Comparison of ENCODE assay signal across 17 mouse cellular contexts in genomic region chr3:102164911-102165310, GRCm38 (mm10). TPM values are rescaled to one million over a fixed set of nuclear protein-coding genes. Genes with fewer than 3 reads are reported as not detected.
A peak's percentile ranks its signal among the peaks of the same experiment; 100 is the strongest.
DNase-seq lines count a peak whose midpoint lies in the region; ATAC-seq lines count a peak whose summit lies in the region.
"Had no signal": no experiment of that assay in that cellular context is flagged by ENCODE, and none has a peak within 500 bp of the region (broad histone marks: within the 10 kb centered on the region; RNA-seq: fewer than 3 reads in every experiment).

No protein-coding gene starts in this region.

- H3K9ac ChIP-seq in forebrain, embryonic 14.5 days (ENCODE audit: low read length) = no peak overlapping the region
- H3K9ac ChIP-seq in liver, embryonic 13.5 days = peak overlapping the region; percentile 94
- H3K9ac ChIP-seq: limb, embryonic 13.5 days; neural tube, embryonic 12.5 days had no signal

- DNase-seq in forebrain, embryonic 10.5 days (ENCODE audit: extremely low spot score, low spot score) = no peak
- no peak for DNase-seq in forebrain, embryonic 14.5 days (ENCODE audit: low spot score)
- peak; percentile 87 for DNase-seq in ES-CJ7 (ENCODE audit: low read depth, low spot score)
- peak; percentile 57 for DNase-seq in c-Kit-positive CD71-positive TER-119-positive erythroid progenitor cells, embryonic 14.5 days (ENCODE audit: low spot score)
- DNase-seq in liver, embryonic 13.5 days = peak; percentile 35
- no peak for DNase-seq in lung, postnatal 4 days
- DNase-seq in left cerebral cortex, adult 11 months (ENCODE audit: low spot score) = no peak
- DNase-seq in frontal cortex, postnatal 25 days (ENCODE audit: low spot score in 2 of 2) = no peak
- DNase-seq: cerebellum, adult 11 months; cerebellum, postnatal 36 days; heart, postnatal 10 days; kidney, adult 8-10 months; right cerebral cortex, postnatal 25 days had no signal

- H3K4me3 ChIP-seq in forebrain, embryonic 10.5 days = 0 out of 2 replicates have a peak overlapping the region, but pooled peaks have one; percentile 3
- no peak overlapping the region for H3K4me3 ChIP-seq in forebrain, embryonic 14.5 days (ENCODE audit: low read depth, low read length)
- peak overlapping the region; percentile 78 for H3K4me3 ChIP-seq in liver, embryonic 13.5 days (replicated peaks)
- H3K4me3 ChIP-seq: left cerebral cortex, adult 2 months; limb, embryonic 13.5 days; megakaryocyte, embryonic 14.5 days; neural tube, embryonic 12.5 days had no signal

- no peak overlapping the region for H3K4me2 ChIP-seq in forebrain, embryonic 14.5 days (ENCODE audit: low read length)
- H3K4me2 ChIP-seq in liver, embryonic 13.5 days = peak overlapping the region; percentile 79
- H3K4me2 ChIP-seq: limb, embryonic 13.5 days; neural tube, embryonic 12.5 days had no signal

- WGBS in forebrain, embryonic 10.5 days = 64% methylated on average over 4 of the region's 4 CpGs
- WGBS in forebrain, embryonic 14.5 days = 66% methylated on average over 4 of the region's 4 CpGs
- 19% methylated on average over 4 of the region's 4 CpGs for WGBS in liver, embryonic 13.5 days (ENCODE audit: insufficient replicate concordance)

- H3K36me3 ChIP-seq in forebrain, embryonic 10.5 days (replicated peaks) = peaks cover 28% of the 10 kb centered on the region
- H3K36me3 ChIP-seq in forebrain, embryonic 14.5 days (ENCODE audit: control insufficient read depth, insufficient read depth, low read length) = no peaks in the 10 kb centered on the region
- H3K36me3 ChIP-seq in liver, embryonic 13.5 days = peaks cover 45% of the 10 kb centered on the region
- H3K36me3 ChIP-seq: neural tube, embryonic 12.5 days had no signal

- ATAC-seq in forebrain, embryonic 14.5 days = no peak
- ATAC-seq in liver, embryonic 13.5 days (ENCODE audit: low read depth) = no peak

- no peaks in the 10 kb centered on the region for H3K9me3 ChIP-seq in forebrain, embryonic 10.5 days
- H3K9me3 ChIP-seq in forebrain, embryonic 14.5 days (replicated peaks; ENCODE audit: control insufficient read depth, low read length) = no peaks in the 10 kb centered on the region
- no peaks in the 10 kb centered on the region for H3K9me3 ChIP-seq in liver, embryonic 13.5 days (replicated peaks)
- H3K9me3 ChIP-seq: limb, embryonic 13.5 days; neural tube, embryonic 12.5 days had no signal

- H3K27ac ChIP-seq in forebrain, embryonic 10.5 days = peak overlapping the region; percentile 76
- no peak overlapping the region for H3K27ac ChIP-seq in forebrain, embryonic 14.5 days (ENCODE audit: low read depth, low read length)
- peak overlapping the region; percentile 100 for H3K27ac ChIP-seq in liver, embryonic 13.5 days
- H3K27ac ChIP-seq: left cerebral cortex, adult 2 months; limb, embryonic 13.5 days; neural tube, embryonic 12.5 days had no signal

- H3K4me1 ChIP-seq in forebrain, embryonic 10.5 days = peaks cover 35% of the 10 kb centered on the region
- H3K4me1 ChIP-seq in forebrain, embryonic 14.5 days (ENCODE audit: control insufficient read depth, insufficient read depth, low read length) = peaks cover 17% of the 10 kb centered on the region
- H3K4me1 ChIP-seq in liver, embryonic 13.5 days (replicated peaks) = peaks cover 84% of the 10 kb centered on the region
- H3K4me1 ChIP-seq: megakaryocyte, embryonic 14.5 days had no signal

- H3K27me3 ChIP-seq in forebrain, embryonic 10.5 days (ENCODE audit: poor library complexity, severe bottlenecking) = peaks cover 30% of the 10 kb centered on the region
- H3K27me3 ChIP-seq in forebrain, embryonic 14.5 days (replicated peaks; ENCODE audit: control insufficient read depth, insufficient read depth, low read length) = no peaks in the 10 kb centered on the region
- no peaks in the 10 kb centered on the region for H3K27me3 ChIP-seq in liver, embryonic 13.5 days
- H3K27me3 ChIP-seq: limb, embryonic 13.5 days; megakaryocyte, embryonic 14.5 days; neural tube, embryonic 12.5 days had no signal

RNA-seq across cellular contexts. Expression of gene Vangl1, which starts 39.6 kb away (rescaled TPM):
- polyA plus RNA-seq in forebrain, embryonic 10.5 days (2016; fragmentation: Nextera tagmentation; extraction: Ambion mirVana) = 9.5 and 11.0 TPM in 2 replicates
- 4.6 and 6.2 TPM in 2 replicates for polyA plus RNA-seq in forebrain, embryonic 14.5 days (2014; fragmentation: Nextera tagmentation; extraction: Ambion mirVana)
- polyA plus RNA-seq in liver, embryonic 13.5 days (2015; fragmentation: Nextera tagmentation; extraction: Ambion mirVana) = 59.4 and 73.6 TPM in 2 replicates

Comparison
In these comparisons a context has a peak if more than half of its experiments do, and no peak if none do; other contexts are left out.
1. DNase-seq: peak in ES-CJ7 (single experiment), c-Kit-positive CD71-positive TER-119-positive erythroid progenitor cells, embryonic 14.5 days (single experiment) and liver, embryonic 13.5 days (single experiment); none in forebrain, embryonic 10.5 days (single experiment), forebrain, embryonic 14.5 days (single experiment), lung, postnatal 4 days (0 of 2), left cerebral cortex, adult 11 months (single experiment) and frontal cortex, postnatal 25 days (0 of 2).